Mouse (Mus musculus): Measurements from ENCODE around the gene Serpinb8.

- TF ChIP-seq CTCF (IDR thresholded peaks at IDR 0.05; ENCODE audit: control insufficient read depth, insufficient read depth, insufficient read length): no peak
- no peak for TF ChIP-seq MYOG (IDR thresholded peaks at IDR 0.05; ENCODE audit: control insufficient read depth, extremely low read depth, insufficient read length)
- TF ChIP-seq MYOD1 (IDR thresholded peaks at IDR 0.05; ENCODE audit: control insufficient read depth, insufficient read length, low read depth): no peak
Measured at GRCm38 (mm10) chr1:107559494-107559893, 30.3 kb upstream of the Serpinb8 start.
